Mouse (Mus musculus) left cerebral cortex, postnatal 10 days (tissue): ENCODE results near the gene Nell2. TPM values are rescaled to one million over a fixed set of nuclear protein-coding genes. Genes with fewer than 3 reads are reported as not detected.

Source experiments
- DNase-seq, 2 experiments: peaks; one replicate each; pipeline ENCODE4 v3.0.0; 2021 to 2022; ENCODE audit warnings: low spot score in 2 of 2, mixed read lengths in 1 of 2; ENCODE audit errors: extremely low spot score in 1 of 2
- intact Hi-C: fragments of 180-260 bp; cut with DNase I; formaldehyde crosslinking; loops from one replicate; pipeline ENCODE4 v1.15.1; 2025
- total RNA-seq, 2 experiments: library from RNA; stranded (reverse); gene quantifications; 2 replicates each; pipeline ENCODE4 v1.2.3; 2021

Nell2 gene
- total RNA-seq, 2 experiments from 2014 or later, result 518 to 542 TPM

DNA sequence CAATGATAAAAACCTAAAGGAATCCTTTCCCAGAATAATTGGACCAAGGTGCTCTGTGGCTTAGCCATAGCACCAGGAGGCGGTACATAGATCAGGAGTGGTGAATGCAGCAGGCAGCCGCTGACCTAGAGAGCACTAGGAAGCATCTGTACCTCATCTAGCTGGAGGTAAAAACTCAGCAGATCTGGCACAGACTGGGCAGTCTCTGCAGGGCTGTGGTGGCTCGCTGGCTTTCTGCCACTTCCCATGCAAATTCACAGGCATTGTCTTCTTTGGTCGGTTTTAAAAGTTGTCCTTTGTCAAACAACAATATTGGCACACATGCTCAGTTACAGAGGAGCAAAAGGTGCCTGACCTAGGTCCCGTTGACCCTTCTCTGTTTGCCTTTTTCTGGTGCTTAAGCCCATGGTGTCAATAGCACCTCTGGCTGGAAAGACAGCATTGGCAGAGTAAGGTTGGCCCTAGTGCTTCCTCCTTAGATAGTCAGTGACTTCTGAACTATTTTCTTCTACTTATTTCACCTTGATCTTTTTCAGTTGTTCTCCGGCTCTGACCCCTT, 479.1 kb downstream of the Nell2 start:
- DNase-seq, result no peak
- intact Hi-C loops, result no loop called here

DNA sequence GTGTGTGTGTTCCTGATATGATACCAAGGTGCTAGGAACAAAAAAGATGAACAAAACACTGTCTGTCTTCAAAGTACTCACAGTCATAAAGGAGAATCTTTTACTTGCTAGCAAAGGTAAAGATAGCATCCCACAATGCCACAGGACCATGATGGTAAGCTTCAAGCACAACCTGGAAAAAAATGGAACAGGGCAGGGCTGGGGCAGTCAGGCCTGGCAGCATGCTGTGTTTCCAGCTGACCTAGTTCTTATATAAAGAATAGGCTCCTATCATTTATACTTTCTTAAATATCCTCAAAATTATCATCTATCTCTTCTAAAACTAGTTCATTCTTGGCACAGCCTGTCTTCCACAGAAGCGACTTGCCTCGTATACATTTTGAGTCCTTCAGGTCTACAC, 480.9 kb downstream of the Nell2 start:
- intact Hi-C loops, result no loop called here
- DNase-seq, result no peak

DNA sequence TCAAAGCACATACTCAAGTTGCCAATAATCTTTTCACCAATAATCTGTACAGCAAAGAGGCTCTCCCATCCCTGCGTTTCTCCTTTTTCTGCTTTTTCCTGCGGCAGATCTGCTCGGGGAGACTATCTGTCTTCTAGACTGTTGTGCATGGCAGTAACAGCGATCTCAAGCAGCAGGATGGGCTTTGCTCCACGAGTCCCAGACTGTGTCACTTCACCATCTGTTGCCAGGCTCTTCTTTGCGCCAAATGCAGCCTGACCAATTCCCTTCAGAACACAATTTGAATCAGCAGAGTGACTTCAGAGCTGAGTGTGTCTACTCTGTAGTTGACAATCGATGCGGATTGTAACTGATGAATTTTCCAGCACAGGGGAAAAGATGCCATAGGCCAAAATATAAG, 484.3 kb downstream of the Nell2 start:
- DNase-seq, result no peak
- intact Hi-C loops, result no loop called here

GRCm38 (mm10) chr15:95042437-95042836, 485.9 kb downstream of the Nell2 start:
- no peak for DNase-seq
- intact Hi-C loops, result no loop called here

DNA sequence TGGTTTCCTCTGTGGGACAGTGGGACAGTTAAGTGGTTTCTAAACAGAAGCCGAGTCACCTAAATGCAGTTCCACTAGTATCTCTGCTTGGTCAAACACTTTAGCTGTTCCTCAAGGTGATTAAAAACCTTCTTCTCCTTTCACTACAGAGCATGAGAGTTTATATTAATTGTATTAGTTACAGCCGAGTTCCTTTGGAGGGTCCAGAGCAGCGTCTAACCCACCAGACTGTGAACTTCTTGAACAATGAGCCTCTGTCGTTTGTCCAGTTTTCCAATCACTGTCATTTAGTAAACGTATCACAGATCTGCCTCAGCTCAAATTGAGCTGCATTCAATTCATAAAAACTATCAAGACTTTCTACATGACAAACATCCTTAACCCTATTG, 498.9 kb downstream of the Nell2 start:
- no peak for DNase-seq
- intact Hi-C loops, result no loop called here

DNA sequence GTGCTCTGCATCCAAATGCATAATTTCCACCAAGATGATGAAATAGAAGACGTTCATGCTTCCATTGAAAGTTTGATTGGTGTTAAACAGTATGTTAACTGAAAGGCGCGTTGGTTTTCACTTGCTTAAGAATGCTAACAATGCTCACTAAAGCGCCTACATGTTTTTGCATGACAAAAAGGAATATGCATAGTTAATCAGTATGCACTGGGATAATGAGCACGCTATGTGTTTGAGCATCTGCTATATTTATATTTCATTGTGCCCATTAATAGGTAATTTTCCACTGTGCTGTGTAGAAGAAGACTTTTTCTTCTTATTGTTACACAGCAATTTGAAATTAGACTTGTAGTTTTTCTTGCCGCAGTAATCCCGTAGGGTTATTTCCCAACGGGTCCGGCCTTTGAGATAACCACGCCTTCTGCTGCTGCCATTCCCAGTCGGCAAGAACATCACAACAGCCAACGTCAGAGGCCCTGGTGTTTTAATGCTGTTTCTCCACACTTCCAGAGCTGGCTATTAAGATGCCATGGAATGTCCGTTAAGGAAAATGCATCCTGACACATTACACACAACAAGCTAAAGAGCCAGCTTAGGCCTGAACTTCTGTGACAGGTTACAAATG, 499.4 kb downstream of the Nell2 start:
- no peak for DNase-seq
- intact Hi-C loops, result no loop called here

Other genes starting within 250 kb of the Nell2 start
- gene Dbx2, start 127.4 kb upstream of the Nell2 start, total RNA-seq, result 10 to 100 TPM; 16.9 to 20.8 TPM